Mouse (Mus musculus) neural tube, embryonic 12.5 days (tissue): ENCODE results near the gene Faap100. TPM values are rescaled to one million over a fixed set of nuclear protein-coding genes. Genes with fewer than 3 reads are reported as not detected.

Experiments
- ATAC-seq: fragments of 200-750 bp; cut with Nextera tagmentation; 2 replicates; pipeline ENCODE4 v1.8.0; 2017; ENCODE audit warnings: low read depth, mild to moderate bottlenecking, moderate TSS enrichment, moderate library complexity; ENCODE audit not compliant: low FRiP score
- H3K27ac ChIP-seq: fragments of 300-500 bp; sonication (generic); 2 replicates; pipeline ENCODE4 v1.5.1; 2016
- H3K27me3 ChIP-seq: fragments of 300-500 bp; sonication (generic); replicated peaks from 2 replicates; pipeline ENCODE4 v1.6.1; 2016; ENCODE audit warnings: mild to moderate bottlenecking
- H3K36me3 ChIP-seq: fragments of 300-500 bp; sonication (generic); 2 replicates; pipeline ENCODE4 v1.6.1; 2016; ENCODE audit warnings: mild to moderate bottlenecking
- H3K4me1 ChIP-seq: fragments of 300-500 bp; sonication (generic); 2 replicates; pipeline ENCODE4 v1.6.1; 2016
- H3K4me2 ChIP-seq: fragments of 300-500 bp; sonication (generic); replicated peaks from 2 replicates; pipeline ENCODE4 v1.6.1; 2016; ENCODE audit warnings: mild to moderate bottlenecking
- H3K4me3 ChIP-seq: fragments of 300-500 bp; sonication (generic); 2 replicates; pipeline ENCODE4 v1.5.1; 2016
- H3K9ac ChIP-seq: fragments of 300-500 bp; sonication (generic); 2 replicates; pipeline ENCODE4 v1.6.1; 2016; ENCODE audit warnings: mild to moderate bottlenecking
- H3K9me3 ChIP-seq: fragments of 300-500 bp; sonication (generic); 2 replicates; pipeline ENCODE4 v1.6.1; 2016; ENCODE audit warnings: mild to moderate bottlenecking
- WGBS: fragments of 180-500 bp; shearing (Covaris S2); methylation state at CpG from one replicate; pipeline ENCODE4 v1.1.7; 2016; 5-methylcytosine and 5-hydroxymethylcytosine counted together
- polyA plus RNA-seq: library from polyadenylated mRNA; unstranded; fragments of >200 nt; fragmentation: Nextera tagmentation; extraction: Ambion mirVana; gene quantifications from 2 replicates; pipeline ENCODE4 v1.2.1, GENCODE M21; 2016

Gene Faap100
- polyA plus RNA-seq, 1 experiment from 2014 or later, result 51.0 TPM

GRCm38 (mm10) chr11:120373820-120374586 lies 4.6 kb downstream of the Faap100 start:
- Histone ChIP-seq H3K27ac (no peak overlapping the region), H3K36me3 (peaks cover 75% of the 10 kb centered on the region), H3K9ac (no peak overlapping the region), H3K4me3 (no peak overlapping the region), H3K9me3 (no peaks in the 10 kb centered on the region), H3K4me2 (no peak overlapping the region), H3K4me1 (peaks cover 24% of the 10 kb centered on the region), H3K27me3 (no peaks in the 10 kb centered on the region)
- 93% methylated on average over 23 of the region's 23 CpGs for WGBS
- ATAC-seq, result no peak

DNA sequence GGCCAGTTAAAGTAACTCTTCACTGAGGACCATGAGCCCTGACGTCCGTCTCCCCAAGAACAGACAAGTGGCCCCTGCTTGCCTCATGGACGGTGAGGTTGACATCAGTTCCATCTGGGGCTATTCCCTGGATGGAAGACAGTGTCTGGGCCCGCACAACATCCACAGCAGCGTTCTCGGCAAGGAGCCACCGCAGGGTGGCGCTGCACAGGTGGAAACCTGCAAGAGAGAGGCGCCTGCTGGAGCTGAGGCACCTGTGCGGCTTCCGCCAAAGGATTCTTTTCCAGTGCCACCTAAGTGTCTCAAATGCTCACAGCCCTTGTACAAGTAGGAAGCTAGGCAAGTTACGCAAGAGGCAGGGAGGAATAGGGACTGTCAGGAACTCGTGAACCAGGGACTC lies 5.5 kb downstream of the Faap100 start:
- 64% methylated on average over 13 of the region's 13 CpGs for WGBS
- no peaks in the 10 kb centered on the region for H3K9me3 ChIP-seq
- peaks cover 17% of the 10 kb centered on the region for H3K4me1 ChIP-seq
- no peak overlapping the region for H3K9ac ChIP-seq
- no peak overlapping the region for H3K27ac ChIP-seq
- no peak for ATAC-seq
- no peaks in the 10 kb centered on the region for H3K27me3 ChIP-seq
- peaks cover 79% of the 10 kb centered on the region for H3K36me3 ChIP-seq
- no peak overlapping the region for H3K4me2 ChIP-seq
- no peak overlapping the region for H3K4me3 ChIP-seq

DNA sequence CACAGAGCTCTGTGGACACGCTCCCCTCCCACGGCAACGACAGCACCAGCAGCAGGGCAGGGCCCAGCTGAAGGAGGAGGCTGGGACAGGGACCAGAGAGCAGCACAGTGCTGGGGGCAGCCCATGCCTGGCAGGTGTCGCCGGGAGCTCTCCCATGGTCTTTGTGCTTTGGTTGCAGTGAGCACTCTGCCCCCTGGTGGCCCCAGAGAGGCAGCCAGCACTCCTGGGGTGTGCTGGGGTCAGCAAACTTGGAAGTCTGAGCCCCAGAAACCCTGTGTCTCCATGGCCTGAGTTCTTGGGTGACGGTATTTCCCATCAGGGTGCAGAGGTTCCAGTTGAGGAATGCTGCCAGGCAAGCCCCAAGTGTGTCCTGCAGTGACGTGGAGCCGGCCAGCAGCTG lies 8.9 kb downstream of the Faap100 start:
- Histone ChIP-seq H3K4me3 (no peak overlapping the region), H3K9me3 (no peaks in the 10 kb centered on the region), H3K36me3 (peaks cover 57% of the 10 kb centered on the region), H3K4me1 (peaks cover 11% of the 10 kb centered on the region), H3K27ac (no peak overlapping the region), H3K4me2 (no peak overlapping the region), H3K27me3 (no peaks in the 10 kb centered on the region), H3K9ac (no peak overlapping the region)
- ATAC-seq, result peak; percentile 83
- 37% methylated on average over 8 of the region's 8 CpGs for WGBS

DNA sequence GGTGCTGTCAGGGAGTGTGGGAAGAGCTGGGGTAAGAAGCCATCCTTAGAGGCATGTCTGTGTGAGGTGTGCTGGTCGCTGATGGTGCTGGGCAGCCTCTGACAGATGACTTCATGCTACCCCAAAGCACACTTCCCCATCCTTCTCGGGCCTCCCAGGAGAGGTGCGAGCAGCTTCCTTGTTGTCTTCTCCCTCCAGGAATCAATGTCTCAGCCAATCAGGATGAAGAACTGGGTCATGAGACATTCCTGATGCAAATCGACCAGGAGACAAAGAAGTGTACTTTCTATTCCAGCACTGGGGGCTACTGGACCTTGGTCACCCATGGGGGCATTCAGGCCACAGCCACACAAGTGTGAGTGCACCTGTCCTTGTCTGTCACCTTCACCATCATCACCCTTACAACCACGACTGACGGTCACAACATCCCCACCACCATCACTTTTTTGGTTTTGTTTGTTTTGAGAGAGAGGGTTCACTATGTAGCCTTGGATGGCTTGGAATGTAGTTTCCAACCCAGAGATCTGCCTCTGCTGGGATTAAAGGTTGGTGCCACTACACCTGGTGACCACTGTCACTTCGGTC lies 12.0 kb downstream of the Faap100 start:
- Histone ChIP-seq H3K27me3 (no peaks in the 10 kb centered on the region), H3K9me3 (no peaks in the 10 kb centered on the region), H3K4me1 (peaks cover 11% of the 10 kb centered on the region), H3K36me3 (peaks cover 25% of the 10 kb centered on the region), H3K27ac (no peak overlapping the region), H3K4me2 (0 out of 2 replicates have a peak overlapping the region, but pooled peaks have one; percentile 12), H3K4me3 (no peak overlapping the region), H3K9ac (no peak overlapping the region; the same call in 1 of the 2 replicates)
- WGBS, result 39% methylated on average over 7 of the region's 7 CpGs
- ATAC-seq, result no peak

GRCm38 (mm10) chr11:120362891-120363290 lies 15.7 kb downstream of the Faap100 start:
- H3K4me1 ChIP-seq, result peaks cover 26% of the 10 kb centered on the region
- ATAC-seq, result no peak

DNA sequence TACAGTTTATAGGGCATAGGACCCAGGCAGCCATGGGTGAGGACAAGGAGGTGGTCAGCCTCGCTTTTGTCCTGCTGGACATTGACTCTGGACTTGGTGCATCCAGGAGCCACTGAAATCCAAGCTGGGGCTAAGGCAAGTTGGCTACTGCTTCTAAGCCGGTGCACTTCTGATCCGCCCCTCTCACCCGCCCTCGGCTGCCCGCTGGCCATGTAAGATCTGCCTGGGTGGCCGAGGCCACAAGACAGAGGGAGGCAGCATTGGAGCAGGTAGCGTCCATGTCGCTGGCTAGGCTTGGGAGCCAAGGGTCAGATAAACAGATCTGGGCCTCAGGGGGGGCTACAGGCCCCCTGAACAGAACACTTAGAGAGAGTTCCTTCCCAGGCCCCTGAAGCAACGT lies 17.3 kb downstream of the Faap100 start, which contains the start of gene Fscn2:
Gene Fscn2, plus strand, starts transcription at position 240 of the 400 bp plus-strand sequence.
- 76% methylated on average over 10 of the region's 10 CpGs for WGBS
- H3K4me3 ChIP-seq, result no peak within 1 kb of the TSS
- H3K27me3 ChIP-seq, result no peaks in the 10 kb centered on the region
- no peaks in the 10 kb centered on the region for H3K36me3 ChIP-seq
- H3K27ac ChIP-seq, result no peak within 1 kb of the TSS
- peaks cover 28% of the 10 kb centered on the region for H3K4me1 ChIP-seq
- ATAC-seq, result no peak
- H3K4me2 ChIP-seq, result no peak within 1 kb of the TSS
- no peaks in the 10 kb centered on the region for H3K9me3 ChIP-seq
- H3K9ac ChIP-seq, result no peak within 1 kb of the TSS

More at GRCm38 (mm10) chr11:120362891-120363290, 15.7 kb downstream of the Faap100 start:
- H3K9me3 ChIP-seq, result no peaks in the 10 kb centered on the region
- H3K27me3 ChIP-seq, result no peaks in the 10 kb centered on the region
- 89% methylated on average over 6 of the region's 6 CpGs for WGBS
- H3K4me2 ChIP-seq, result no peak overlapping the region
- no peak overlapping the region for H3K27ac ChIP-seq
- H3K36me3 ChIP-seq, result no peaks in the 10 kb centered on the region
- H3K9ac ChIP-seq, result no peak overlapping the region
- no peak overlapping the region for H3K4me3 ChIP-seq

- no peak overlapping the region for H3K4me2 ChIP-seq
- H3K9me3 ChIP-seq, result no peaks in the 10 kb centered on the region
- H3K27me3 ChIP-seq, result no peaks in the 10 kb centered on the region
- WGBS, result 73% methylated on average over 5 of the region's 5 CpGs
- peaks cover 27% of the 10 kb centered on the region for H3K4me1 ChIP-seq
- no peak overlapping the region for H3K27ac ChIP-seq
- no peak for ATAC-seq
- H3K4me3 ChIP-seq, result no peak overlapping the region
- H3K9ac ChIP-seq, result no peak overlapping the region
- H3K36me3 ChIP-seq, result no peaks in the 10 kb centered on the region
Observed at GRCm38 (mm10) chr11:120360755-120361154, 17.8 kb downstream of the Faap100 start.

DNA sequence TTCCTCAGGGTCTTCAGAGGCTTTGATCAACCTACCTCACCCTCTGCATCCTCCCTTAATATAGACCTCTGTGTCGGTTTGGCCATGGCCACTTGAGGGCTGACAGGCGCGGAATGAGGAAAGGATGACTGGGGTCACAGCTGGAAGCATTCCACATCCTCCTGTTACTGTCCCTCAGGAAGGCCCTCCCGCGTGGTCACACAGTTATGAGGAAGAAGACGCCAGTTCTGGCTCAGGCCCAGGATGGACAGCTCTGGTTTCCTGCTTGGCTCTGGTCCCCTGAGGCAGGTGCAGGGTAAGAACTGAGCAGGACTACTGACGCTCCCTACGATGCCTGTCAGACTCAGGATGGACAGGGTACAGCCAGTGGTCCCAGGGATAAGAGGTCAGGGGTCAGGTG lies 18.5 kb downstream of the Faap100 start:
- 0 out of 2 replicates have a peak overlapping the region, but pooled peaks have one; percentile 6 for H3K9ac ChIP-seq
- no peaks in the 10 kb centered on the region for H3K36me3 ChIP-seq
- H3K4me3 ChIP-seq, result no peak overlapping the region
- 63% methylated on average over 8 of the region's 8 CpGs for WGBS
- no peaks in the 10 kb centered on the region for H3K9me3 ChIP-seq
- no peak overlapping the region for H3K4me2 ChIP-seq
- H3K4me1 ChIP-seq, result peaks cover 27% of the 10 kb centered on the region
- ATAC-seq, result no peak
- no peaks in the 10 kb centered on the region for H3K27me3 ChIP-seq
- no peak overlapping the region for H3K27ac ChIP-seq

DNA sequence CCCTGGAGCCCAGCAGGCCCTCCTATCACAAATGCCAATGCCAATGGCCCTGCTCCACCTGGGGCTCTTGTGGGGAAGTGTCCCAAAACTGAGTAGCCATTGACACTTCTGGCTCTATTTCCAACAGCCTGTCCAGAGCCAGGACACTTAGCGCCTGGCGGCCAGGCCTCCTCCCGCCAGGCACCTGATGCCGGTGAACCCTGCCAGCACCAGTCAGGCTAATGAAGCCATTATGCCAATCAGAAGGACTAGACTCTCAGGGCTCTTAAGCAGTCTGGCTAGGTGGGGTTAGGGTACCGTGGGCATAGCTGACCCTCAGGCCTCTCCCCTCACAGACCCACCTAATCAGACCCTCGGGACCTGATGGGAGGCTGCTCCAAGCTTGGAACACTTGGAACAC lies 19.2 kb downstream of the Faap100 start:
- Histone ChIP-seq H3K27ac (no peak overlapping the region), H3K27me3 (no peaks in the 10 kb centered on the region), H3K4me2 (no peak overlapping the region), H3K9me3 (no peaks in the 10 kb centered on the region), H3K36me3 (no peaks in the 10 kb centered on the region), H3K9ac (no peak overlapping the region), H3K4me3 (no peak overlapping the region), H3K4me1 (peaks cover 27% of the 10 kb centered on the region)
- ATAC-seq, result no peak
- WGBS, result 81% methylated on average over 6 of the region's 6 CpGs

DNA sequence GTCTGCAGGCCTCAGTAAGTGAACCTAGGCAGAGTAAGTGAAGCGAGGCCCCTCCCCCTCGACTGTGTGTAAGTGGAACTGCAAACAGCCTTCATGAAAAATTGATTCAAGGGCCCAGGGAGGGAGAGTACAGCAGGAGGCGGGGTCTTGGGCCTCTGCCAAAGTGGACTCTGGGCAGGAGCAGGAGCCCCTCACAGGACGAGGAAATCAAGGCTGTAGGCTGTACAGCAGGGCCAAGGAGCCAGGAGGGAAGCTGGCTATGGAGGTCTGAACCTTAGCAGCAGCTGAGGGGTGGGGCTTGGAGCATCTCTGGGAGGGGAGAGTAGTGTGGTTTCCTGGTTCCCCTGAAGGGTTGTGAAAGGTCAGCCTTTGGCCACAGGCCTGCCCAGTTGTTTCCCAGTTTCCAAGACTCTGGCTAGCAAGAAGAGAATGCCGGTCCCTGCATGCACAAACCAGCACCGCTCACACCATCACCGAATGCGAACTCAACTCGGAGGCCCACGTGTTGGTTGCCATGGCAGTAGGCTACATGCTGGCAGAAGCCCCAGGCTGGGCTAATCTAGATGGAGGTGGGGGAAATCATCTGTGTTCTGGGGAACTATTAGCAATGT lies 20.7 kb downstream of the Faap100 start:
- H3K4me1 ChIP-seq, result peaks cover 36% of the 10 kb centered on the region
- H3K9ac ChIP-seq, result peak overlapping the region; percentile 21; the same call in 1 of the 2 replicates
- peak overlapping the region; percentile 38 for H3K4me2 ChIP-seq
- H3K4me3 ChIP-seq, result no peak overlapping the region
- H3K27me3 ChIP-seq, result 0 out of 2 replicates have a peak, but pooled peaks cover 3% of the 10 kb centered on the region
- WGBS, result 11% methylated on average over 10 of the region's 10 CpGs
- H3K27ac ChIP-seq, result peak overlapping the region; percentile 58; the same call in 1 of the 2 replicates
- no peaks in the 10 kb centered on the region for H3K9me3 ChIP-seq
- H3K36me3 ChIP-seq, result no peaks in the 10 kb centered on the region
- peak; percentile 80 for ATAC-seq

- WGBS, result 98% methylated on average over 4 of the region's 4 CpGs
- Histone ChIP-seq H3K4me3 (no peak overlapping the region), H3K9ac (no peak overlapping the region), H3K4me1 (peaks cover 44% of the 10 kb centered on the region), H3K27ac (no peak overlapping the region), H3K27me3 (0 out of 2 replicates have a peak, but pooled peaks cover 3% of the 10 kb centered on the region), H3K9me3 (no peaks in the 10 kb centered on the region), H3K4me2 (no peak overlapping the region), H3K36me3 (no peaks in the 10 kb centered on the region)
- no peak for ATAC-seq
Observed at GRCm38 (mm10) chr11:120356900-120357299, 21.7 kb downstream of the Faap100 start.

GRCm38 (mm10) chr11:120356319-120356840 lies 22.2 kb downstream of the Faap100 start:
- no peak for ATAC-seq

More at GRCm38 (mm10) chr11:120356319-120356840, 22.2 kb downstream of the Faap100 start:
- Histone ChIP-seq H3K36me3 (no peaks in the 10 kb centered on the region), H3K9me3 (no peaks in the 10 kb centered on the region), H3K4me1 (peaks cover 49% of the 10 kb centered on the region), H3K27ac (no peak overlapping the region), H3K4me2 (no peak overlapping the region), H3K9ac (no peak overlapping the region), H3K27me3 (0 out of 2 replicates have a peak, but pooled peaks cover 3% of the 10 kb centered on the region), H3K4me3 (no peak overlapping the region)
- 86% methylated on average over 15 of the region's 15 CpGs for WGBS
